Mouse (Mus musculus) gonadal fat pad, adult 2 months (tissue): ENCODE results near the gene C1rb. TPM values are rescaled to one million over a fixed set of nuclear protein-coding genes. Genes with fewer than 3 reads are reported as not detected.
"Not testable (repeated sequence)": the region's sequence is repeated elsewhere in the genome, so short reads cannot be mapped to it uniquely, and the experiment has no call there.

Experiments
- DNase-seq: peaks from one replicate; pipeline ENCODE4 v3.0.0-alpha.2; 2012; ENCODE audit warnings: low read depth
- polyA plus RNA-seq: library from polyadenylated mRNA; depleted of rRNA; stranded (reverse); fragments of >200 nt; gene quantifications from 2 replicates; pipeline ENCODE4 v1.2.3, GENCODE M21; 2012; rRNA removed

Gene C1rb
- polyA plus RNA-seq, 1 experiment = not detected

GRCm38 (mm10) chr6:124593121-124593520 is 23.0 kb downstream of the C1rb start:
- DNase-seq = no peak

GRCm38 (mm10) chr6:124602031-124602430 is 31.9 kb downstream of the C1rb start:
- no peak for DNase-seq

GRCm38 (mm10) chr6:124625612-124626011 is 55.5 kb downstream of the C1rb start:
- no peak for DNase-seq

GRCm38 (mm10) chr6:124626184-124626583 is 56.1 kb downstream of the C1rb start:
- not testable (repeated sequence) for DNase-seq

GRCm38 (mm10) chr6:124630763-124631162 is 60.7 kb downstream of the C1rb start:
- no peak for DNase-seq

Other genes starting within 250 kb of the C1rb start
- gene Pex5, start 155.2 kb upstream of the C1rb start, polyA plus RNA-seq = 56.4 and 60.9 TPM in 2 replicates
- 11.2 and 31.7 TPM in 2 replicates for gene Clstn3, start 105.5 kb upstream of the C1rb start, polyA plus RNA-seq
- gene C1rl, start 77.2 kb upstream of the C1rb start, polyA plus RNA-seq = 4.0 and 4.1 TPM in 2 replicates
- gene C1ra, start 57.9 kb upstream of the C1rb start, polyA plus RNA-seq = 39.6 and 67.0 TPM in 2 replicates
- 141 and 152 TPM in 2 replicates for gene C1s1, start 27.9 kb upstream of the C1rb start, polyA plus RNA-seq
- 2.1 and 2.5 TPM in 2 replicates for gene C1s2, start 65.8 kb downstream of the C1rb start, polyA plus RNA-seq
- gene Lpcat3, start 92.7 kb downstream of the C1rb start, polyA plus RNA-seq = 141 and 147 TPM in 2 replicates
- 43.6 and 44.2 TPM in 2 replicates for gene Emg1, start 141.9 kb downstream of the C1rb start, polyA plus RNA-seq
- gene Phb2, start 142.0 kb downstream of the C1rb start, polyA plus RNA-seq = 131 and 138 TPM in 2 replicates
- 24.2 and 25.2 TPM in 2 replicates for gene Ptpn6, start 168.4 kb downstream of the C1rb start, polyA plus RNA-seq
- 329 and 371 TPM in 2 replicates for gene Grcc10, start 171.1 kb downstream of the C1rb start, polyA plus RNA-seq
- gene Gm45234, start 185.7 kb downstream of the C1rb start, polyA plus RNA-seq = not detected in 2 replicates
- gene Atn1, start 186.2 kb downstream of the C1rb start, polyA plus RNA-seq = 22.4 and 55.8 TPM in 2 replicates
- 5.3 TPM in 2 replicates for gene Eno2, start 199.4 kb downstream of the C1rb start, polyA plus RNA-seq
- gene Lrrc23, start 209.4 kb downstream of the C1rb start, polyA plus RNA-seq = 3.1 and 4.6 TPM in 2 replicates
- gene Spsb2, start 238.4 kb downstream of the C1rb start, polyA plus RNA-seq = 19.8 and 20.5 TPM in 2 replicates
- 494 and 839 TPM in 2 replicates for gene Tpi1, start 244.0 kb downstream of the C1rb start, polyA plus RNA-seq